Mouse (Mus musculus): ENCODE results near the gene Phf11c. TPM values are rescaled to one million over a fixed set of nuclear protein-coding genes. Genes with fewer than 3 reads are reported as not detected.
"Not testable (repeated sequence)": the region's sequence is repeated elsewhere in the genome, so short reads cannot be mapped to it uniquely, and the experiment has no call there.

Phf11c gene
- polyA plus RNA-seq, 1 experiment = 0.52 TPM

- WGBS = 100% methylated on average over 1 of the region's 1 CpGs
- no peak for DNase-seq (ENCODE audit: low read depth, low spot score)
Measured at GRCm38 (mm10) chr14:59339541-59339940, 55.6 kb downstream of the Phf11c start.

GRCm38 (mm10) chr14:59336056-59336455, 59.1 kb downstream of the Phf11c start:
- 83% methylated on average over 3 of the region's 3 CpGs for WGBS
- not testable (repeated sequence) for DNase-seq (ENCODE audit: low read depth, low spot score)

Other genes with a start within 250 kb of the Phf11c start
- not detected in 2 replicates for gene Gm5142, start 216.6 kb downstream of the Phf11c start, polyA plus RNA-seq (2012; rRNA removed)
- 13.9 and 24.3 TPM in 2 replicates for gene Rcbtb1, start 194.2 kb downstream of the Phf11c start, polyA plus RNA-seq (2012; rRNA removed)
- gene Gm6904, start 135.2 kb downstream of the Phf11c start, polyA plus RNA-seq (2012; rRNA removed) = not detected in 2 replicates
- 0.48 and 0.92 TPM in 2 replicates for gene Phf11a, start 97.9 kb downstream of the Phf11c start, polyA plus RNA-seq (2012; rRNA removed)
- gene Phf11b, start 54.0 kb downstream of the Phf11c start, polyA plus RNA-seq (2012; rRNA removed) = 1.4 and 1.5 TPM in 2 replicates
- 3.0 and 4.3 TPM in 2 replicates for gene Phf11d, start 29.9 kb downstream of the Phf11c start, polyA plus RNA-seq (2012; rRNA removed)
- 2.5 and 4.1 TPM in 2 replicates for gene Setdb2, start 45.5 kb upstream of the Phf11c start, polyA plus RNA-seq (2012; rRNA removed)
- 8.4 and 8.6 TPM in 2 replicates for gene Cab39l, start 45.6 kb upstream of the Phf11c start, polyA plus RNA-seq (2012; rRNA removed)
- 3.9 and 4.2 TPM in 2 replicates for gene Cdadc1, start 202.6 kb upstream of the Phf11c start, polyA plus RNA-seq (2012; rRNA removed)
- 6.4 and 8.4 TPM in 2 replicates for gene Shisa2, start 229.9 kb upstream of the Phf11c start, polyA plus RNA-seq (2012; rRNA removed)

Measured in large intestine, adult 2 months (tissue).